Mouse (Mus musculus): ENCODE data around the gene Fbxw2. TPM values are rescaled to one million over a fixed set of nuclear protein-coding genes. Genes with fewer than 3 reads are reported as not detected.
"Not testable (repeated sequence)": the region's sequence is repeated elsewhere in the genome, so short reads cannot be mapped to it uniquely, and the experiment has no call there.

Gene Fbxw2
- total and polyA plus RNA-seq, 3 experiments = 36.7 to 67.8 (median 61.2) TPM

DNA sequence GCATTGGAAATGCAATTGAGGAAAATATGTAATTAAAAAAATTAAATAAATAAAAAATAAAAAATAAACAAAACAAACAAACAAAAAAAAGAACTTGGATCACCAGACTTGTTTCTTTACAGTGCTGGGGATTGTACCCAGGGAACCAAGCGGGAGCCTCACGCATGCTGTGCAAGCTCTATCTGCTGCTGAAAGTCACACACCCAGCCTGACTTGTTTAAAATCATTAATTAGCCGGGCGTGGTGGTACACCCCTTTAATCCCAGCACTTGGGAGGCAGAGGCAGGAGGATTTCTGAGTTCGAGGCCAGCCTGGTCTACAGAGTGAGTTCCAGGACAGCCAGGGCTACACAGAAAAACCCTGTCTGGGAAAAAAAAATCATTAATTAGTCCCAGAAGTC is 64.8 kb downstream of the Fbxw2 start:
- in situ Hi-C loops (cut with MboI; ENCODE audit: low pct_ligation_motif_present, low pct_unique_long_range_greater_than_20kb, low sequenced_read_pairs); H3K36me3 ChIP-seq (replicated peaks in 1 of 2; ENCODE audit: control insufficient read depth in 1 of 2, insufficient read depth in 1 of 2, low read length in 1 of 2); H3K4me2 ChIP-seq (ENCODE audit: insufficient read depth, low read depth, poor library complexity, severe bottlenecking); dilution Hi-C loops (cut with MboI; ENCODE audit: extremely low pct_ligation_motif_present, extremely low pct_unique_long_range_greater_than_20kb, low sequenced_read_pairs); H3K4me3 ChIP-seq (replicated peaks in 1 of 3; ENCODE audit: low read depth in 2 of 3, low read length in 2 of 3, poor library complexity in 1 of 3); H3K9me3 ChIP-seq (replicated peaks; ENCODE audit: low read length); H3K4me1 ChIP-seq (ENCODE audit: control insufficient read depth in 1 of 2, insufficient read depth in 2 of 2); DNase-seq (ENCODE audit: extremely low read depth); H3K79me2 ChIP-seq (replicated peaks; ENCODE audit: control insufficient read depth, extremely low read depth, insufficient read depth, poor library complexity, severe bottlenecking); H3K9ac ChIP-seq (ENCODE audit: insufficient read depth, low read depth); H3K27me3 ChIP-seq (replicated peaks); H3K27ac ChIP-seq (ENCODE audit: insufficient read depth, low read depth): not testable (repeated sequence)

DNA sequence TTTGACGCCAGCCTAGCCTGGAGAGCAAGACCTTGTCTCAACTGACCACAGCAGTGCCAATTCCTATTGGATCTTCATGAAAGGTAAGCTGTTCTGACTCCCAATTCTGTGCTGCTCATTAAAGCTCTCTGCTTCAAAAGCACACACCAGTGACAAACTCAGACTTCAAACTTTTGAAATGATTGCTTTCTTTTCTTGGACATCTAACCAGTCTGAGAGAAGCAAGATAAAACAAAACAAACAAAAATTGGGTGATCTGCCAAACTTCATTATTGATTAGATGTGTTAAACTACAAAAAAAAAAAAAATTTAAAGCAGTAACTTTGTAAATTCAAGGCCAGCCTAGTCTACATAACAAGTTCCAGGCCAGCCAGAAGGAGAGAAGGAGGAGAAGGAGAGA is 68.8 kb downstream of the Fbxw2 start:
- no peak for DNase-seq (ENCODE audit: extremely low read depth)
- Histone ChIP-seq H3K9ac (ENCODE audit: insufficient read depth, low read depth) (no peak overlapping the region), H3K4me1 (ENCODE audit: control insufficient read depth in 1 of 2, insufficient read depth in 2 of 2) (peaks cover 0 to 9% of the 10 kb centered on the region in 2 experiments; a peak in 2 of 4 replicates), H3K9me3 (replicated peaks; ENCODE audit: low read length) (no peaks in the 10 kb centered on the region), H3K4me2 (ENCODE audit: insufficient read depth, low read depth, poor library complexity, severe bottlenecking) (no peak overlapping the region), H3K27me3 (replicated peaks) (no peaks in the 10 kb centered on the region), H3K79me2 (replicated peaks; ENCODE audit: control insufficient read depth, extremely low read depth, insufficient read depth, poor library complexity, severe bottlenecking) (peaks cover 15% of the 10 kb centered on the region), H3K36me3 (replicated peaks in 1 of 2; ENCODE audit: control insufficient read depth in 1 of 2, insufficient read depth in 1 of 2, low read length in 1 of 2) (no peaks in the 10 kb centered on the region), H3K27ac (ENCODE audit: insufficient read depth, low read depth) (no peak overlapping the region), H3K4me3 (replicated peaks in 1 of 3; ENCODE audit: low read depth in 2 of 3, low read length in 2 of 3, poor library complexity in 1 of 3) (no peak overlapping the region)
- dilution Hi-C loops (cut with MboI; ENCODE audit: extremely low pct_ligation_motif_present, extremely low pct_unique_long_range_greater_than_20kb, low sequenced_read_pairs) (no loop called here), in situ Hi-C loops (cut with MboI; ENCODE audit: low pct_ligation_motif_present, low pct_unique_long_range_greater_than_20kb, low sequenced_read_pairs) (no loop called here)
- no peak for TF ChIP-seq JUN (IDR thresholded peaks at IDR 0.05; ENCODE audit: insufficient read depth, low read depth, low read length)
- no peak for TF ChIP-seq TCF12 (IDR thresholded peaks at IDR 0.05; ENCODE audit: low read depth, low read length)
- no peak for TF ChIP-seq RCOR1 (conservative IDR thresholded peaks at IDR 0.05; ENCODE audit: low read depth, low read length)
- no peak for TF ChIP-seq MXI1 (IDR thresholded peaks at IDR 0.05; ENCODE audit: low read depth, low read length)
- TF ChIP-seq CHD1 (IDR thresholded peaks at IDR 0.05; ENCODE audit: low read depth, low read length) = no peak
- no peak for TF ChIP-seq MYC (IDR thresholded peaks at IDR 0.05; ENCODE audit: low read depth, low read length)
- no peak for TF ChIP-seq CHD2 (IDR thresholded peaks at IDR 0.05; ENCODE audit: low read length)
- TF ChIP-seq USF1 (IDR thresholded peaks at IDR 0.05; ENCODE audit: low read depth, low read length) = no peak
- no peak for TF ChIP-seq MAZ (IDR thresholded peaks at IDR 0.05; ENCODE audit: low read depth, low read length)
- no peak for TF ChIP-seq TBP (conservative IDR thresholded peaks at IDR 0.05; ENCODE audit: low read depth, low read length)
- no peak for TF ChIP-seq HCFC1 (IDR thresholded peaks at IDR 0.05; ENCODE audit: low read depth, low read length)
- TF ChIP-seq BHLHE40 (IDR thresholded peaks at IDR 0.05; ENCODE audit: low read depth, low read length) = no peak
- TF ChIP-seq PAX5 (IDR thresholded peaks at IDR 0.05; ENCODE audit: low read length) = no peak
- TF ChIP-seq ELF1 (IDR thresholded peaks at IDR 0.05; ENCODE audit: low read depth, low read length) = no peak
- TF ChIP-seq ZKSCAN1 (IDR thresholded peaks at IDR 0.05; ENCODE audit: borderline replicate concordance, low read depth, low read length) = no peak
- TF ChIP-seq NELFE (IDR thresholded peaks at IDR 0.05; ENCODE audit: low read depth, low read length) = no peak
- no peak for TF ChIP-seq E2F4 (IDR thresholded peaks at IDR 0.05; ENCODE audit: insufficient replicate concordance, low read depth, low read length)
- TF ChIP-seq GABPA (IDR thresholded peaks at IDR 0.05; ENCODE audit: insufficient replicate concordance, low read depth, low read length) = no peak
